Mouse (Mus musculus) midbrain, postnatal 0 days (tissue): ENCODE measurements around the gene Acadm. TPM values are rescaled to one million over a fixed set of nuclear protein-coding genes. Genes with fewer than 3 reads are reported as not detected.

Experiments used
- ATAC-seq: fragments of 200-750 bp; cut with Nextera tagmentation; 2 replicates; pipeline ENCODE4 v1.8.0; 2017; ENCODE audit warnings: moderate number of reproducible peaks, mild to moderate bottlenecking, moderate TSS enrichment, moderate library complexity; ENCODE audit not compliant: low FRiP score
- DNase-seq: peaks from one replicate; pipeline ENCODE4 v3.0.0-alpha.2; 2015; ENCODE audit warnings: low spot score
- H3K27ac ChIP-seq: fragments of 300-500 bp; sonication (generic); 2 replicates; pipeline ENCODE4 v1.5.1; 2014; ENCODE audit warnings: low read depth, mild to moderate bottlenecking, low read length, mixed read lengths
- H3K27me3 ChIP-seq: fragments of 300-500 bp; sonication (generic); 2 replicates; pipeline ENCODE4 v1.6.1; 2014; ENCODE audit warnings: low read length, control low read depth, mixed read lengths; ENCODE audit not compliant: insufficient read depth
- H3K36me3 ChIP-seq: fragments of 300-500 bp; sonication (generic); 2 replicates; pipeline ENCODE4 v1.6.1; 2014; ENCODE audit warnings: low read length, control low read depth, mixed read lengths; ENCODE audit not compliant: insufficient read depth
- H3K4me1 ChIP-seq: fragments of 300-500 bp; sonication (generic); 2 replicates; pipeline ENCODE4 v1.6.1; 2014; ENCODE audit warnings: mild to moderate bottlenecking, control low read depth, antibody characterized with exemption, low read length, mixed read lengths; ENCODE audit not compliant: insufficient read depth
- H3K4me2 ChIP-seq: fragments of 300-500 bp; sonication (generic); 2 replicates; pipeline ENCODE4 v1.6.1; 2014; ENCODE audit warnings: low read depth, mild to moderate bottlenecking, low read length, mixed read lengths; ENCODE audit not compliant: poor library complexity, severe bottlenecking
- H3K4me3 ChIP-seq: fragments of 300-500 bp; sonication (generic); 2 replicates; pipeline ENCODE4 v1.5.1; 2014; ENCODE audit warnings: low read depth, mild to moderate bottlenecking, low read length, moderate library complexity
- H3K9ac ChIP-seq: fragments of 300-500 bp; sonication (generic); replicated peaks from 2 replicates; pipeline ENCODE4 v1.6.1; 2014; ENCODE audit warnings: mild to moderate bottlenecking, low read length, moderate library complexity, mixed read lengths; ENCODE audit not compliant: poor library complexity, severe bottlenecking
- H3K9me3 ChIP-seq: fragments of 300-500 bp; sonication (generic); 2 replicates; pipeline ENCODE4 v1.6.1; 2016; ENCODE audit warnings: low read length, control low read depth
- CTCF ChIP-seq: IDR thresholded peaks from 2 replicates; pipeline ENCODE4 v1.5.1; 2016; ENCODE audit warnings: antibody characterized with exemption, mild to moderate bottlenecking
- whole genome bisulfite sequencing: fragments of 180-500 bp; shearing (Covaris S2); extraction: QIAGEN DNeasy Blood & Tissue Kit; methylation state at CpG from one replicate; pipeline ENCODE4 v1.1.7; 2014; 5-methylcytosine and 5-hydroxymethylcytosine counted together
- polyA plus RNA-seq: library from polyadenylated mRNA; unstranded; fragments of >200 nt; fragmentation: Nextera tagmentation; extraction: Ambion mirVana; gene quantifications from 2 replicates; pipeline ENCODE4 v1.2.1, GENCODE M21; 2015
- total RNA-seq: library from RNA; depleted of rRNA; stranded (reverse); fragments of >200 nt; gene quantifications from 2 replicates; pipeline ENCODE4 v1.2.3, GENCODE M21; 2014

Acadm gene
- total and polyA plus RNA-seq, 2 experiments from 2014 or later, result 44.1 to 58.2 TPM

DNA sequence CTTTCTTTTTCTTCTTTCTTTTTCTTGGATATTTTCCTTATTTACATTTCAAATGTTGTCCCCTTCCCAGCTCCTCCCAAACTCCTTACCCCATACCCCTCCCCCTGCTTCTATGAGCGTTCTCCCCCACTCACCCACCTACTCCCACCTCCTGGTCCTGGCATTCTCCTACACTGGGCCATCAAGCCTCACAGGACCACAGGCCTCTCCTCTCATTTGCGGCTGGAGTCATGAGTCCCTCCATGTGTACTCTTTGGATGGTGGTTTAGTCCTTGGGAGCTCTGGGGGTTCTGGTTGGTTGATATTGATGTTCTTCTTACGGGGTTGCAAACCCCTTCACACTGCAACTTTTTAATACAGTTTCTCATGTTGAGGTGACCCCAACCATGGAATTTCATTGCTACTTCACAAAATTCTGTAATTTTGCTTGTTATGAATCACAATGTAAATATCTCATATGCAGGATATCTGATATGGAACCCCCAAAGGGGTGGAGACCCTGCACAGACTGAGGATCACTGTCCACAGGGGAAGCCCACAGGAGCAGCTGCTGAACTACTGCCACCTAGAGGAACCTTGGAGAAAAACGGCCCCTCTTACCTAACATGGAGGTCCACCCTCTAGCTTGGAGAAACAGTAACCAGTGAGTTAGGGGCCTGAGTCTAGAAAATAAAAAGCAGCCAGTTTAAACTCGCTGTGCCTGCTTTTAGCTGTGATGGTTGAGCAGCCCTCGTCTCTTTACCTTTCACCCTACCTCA is 17.4 kb upstream of the Acadm start:
- Histone ChIP-seq H3K4me3 (no peak overlapping the region), H3K4me1 (no peaks in the 10 kb centered on the region), H3K9ac (no peak overlapping the region), H3K4me2 (no peak overlapping the region), H3K9me3 (no peaks in the 10 kb centered on the region), H3K36me3 (no peaks in the 10 kb centered on the region), H3K27ac (no peak overlapping the region), H3K27me3 (no peaks in the 10 kb centered on the region)
- ATAC-seq (no peak), DNase-seq (peak; percentile 44)
- peak; percentile 65 for TF ChIP-seq CTCF
- WGBS, result 79% methylated on average over 6 of the region's 6 CpGs

DNA sequence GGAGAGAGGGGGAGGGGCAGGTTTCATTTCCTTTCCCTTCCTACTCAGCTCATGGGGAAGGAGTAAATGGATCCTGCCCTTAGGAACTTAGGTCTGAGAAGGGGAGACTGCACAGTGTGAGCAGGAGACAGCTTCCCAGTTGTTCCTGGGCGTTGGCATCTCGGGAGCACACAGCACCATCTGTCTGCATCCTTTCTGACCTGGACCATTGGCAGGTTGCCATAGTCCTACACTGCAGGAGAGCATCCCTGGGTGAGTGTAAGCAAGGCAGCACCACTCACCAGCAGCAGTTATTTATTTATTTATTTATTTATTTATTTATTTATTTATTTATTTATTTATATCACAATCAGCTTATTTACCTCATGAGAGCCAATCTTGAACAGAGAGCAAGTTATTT is 16.5 kb upstream of the Acadm start:
- WGBS, result 66% methylated on average over 2 of the region's 2 CpGs
- no peak for ATAC-seq
- H3K4me2 ChIP-seq, result no peak overlapping the region

DNA sequence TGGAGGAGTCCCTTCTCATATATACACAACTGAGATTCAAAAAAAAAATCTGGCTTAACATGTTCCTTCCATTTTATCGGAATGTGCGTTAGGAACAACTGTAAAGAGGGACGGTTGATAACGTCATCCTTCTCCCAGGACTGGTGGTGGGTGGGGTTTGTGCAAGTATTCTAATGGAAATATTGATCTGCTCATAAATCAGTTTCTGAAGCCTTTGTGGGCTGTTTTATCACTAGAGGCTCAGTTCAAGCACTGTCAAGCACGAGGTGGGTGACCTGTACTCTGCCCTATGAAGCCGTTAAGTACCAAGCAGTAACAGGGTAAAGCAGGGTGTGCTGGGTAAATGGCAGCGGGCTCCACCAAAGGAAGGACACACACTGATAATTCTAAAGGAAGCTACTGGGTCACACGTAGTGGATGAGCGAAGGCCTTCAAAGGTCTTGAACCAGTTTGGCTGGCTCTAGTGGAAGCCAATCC is 15.3 kb upstream of the Acadm start:
- no peak for TF ChIP-seq CTCF
- H3K9ac ChIP-seq, result no peak overlapping the region
- H3K4me1 ChIP-seq, result no peaks in the 10 kb centered on the region
- H3K27ac ChIP-seq, result no peak overlapping the region
- no peaks in the 10 kb centered on the region for H3K36me3 ChIP-seq
- no peaks in the 10 kb centered on the region for H3K27me3 ChIP-seq
- ATAC-seq (no peak), DNase-seq (no peak)
- H3K9me3 ChIP-seq, result no peaks in the 10 kb centered on the region
- 81% methylated on average over 9 of the region's 9 CpGs for WGBS
- H3K4me2 ChIP-seq, result no peak overlapping the region
- H3K4me3 ChIP-seq, result no peak overlapping the region

More for the DNA sequence above, 16.5 kb upstream of the Acadm start:
- Histone ChIP-seq H3K36me3 (no peaks in the 10 kb centered on the region), H3K27ac (no peak overlapping the region), H3K4me3 (no peak overlapping the region), H3K9me3 (no peaks in the 10 kb centered on the region), H3K4me1 (no peaks in the 10 kb centered on the region), H3K9ac (no peak overlapping the region), H3K27me3 (no peaks in the 10 kb centered on the region)
- no peak for DNase-seq
- TF ChIP-seq CTCF, result no peak

GRCm38 (mm10) chr3:153959035-153959730 is 14.8 kb upstream of the Acadm start:
- peak; percentile 54; the same call in 1 of the 2 replicates for ATAC-seq
- TF ChIP-seq CTCF, result peak; percentile 97

DNA sequence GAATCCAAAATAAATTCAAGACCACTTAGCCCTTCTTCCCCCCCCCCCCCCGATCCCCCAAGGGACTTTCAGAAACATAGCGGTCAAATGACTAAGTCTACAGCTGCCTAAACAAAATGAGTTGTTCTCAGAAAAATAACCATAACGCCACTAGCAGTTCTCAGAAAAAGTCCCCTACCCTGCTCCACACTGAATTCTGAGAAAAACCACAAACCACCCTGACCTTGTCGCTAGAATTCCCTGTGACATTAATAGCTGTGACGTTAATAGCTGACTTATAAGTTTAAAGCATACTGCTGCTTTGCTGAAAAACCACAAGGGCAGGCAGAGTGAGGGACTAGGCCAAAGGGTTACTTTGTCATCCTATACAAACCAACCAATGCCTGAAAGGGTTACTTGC is 13.5 kb upstream of the Acadm start:
- Histone ChIP-seq H3K27ac (no peak overlapping the region), H3K4me1 (no peaks in the 10 kb centered on the region), H3K27me3 (no peaks in the 10 kb centered on the region), H3K9me3 (no peaks in the 10 kb centered on the region), H3K4me2 (no peak overlapping the region), H3K4me3 (no peak overlapping the region), H3K9ac (no peak overlapping the region), H3K36me3 (no peaks in the 10 kb centered on the region)
- 88% methylated on average over 5 of the region's 5 CpGs for WGBS
- TF ChIP-seq CTCF, result no peak
- ATAC-seq (no peak), DNase-seq (no peak)

More at GRCm38 (mm10) chr3:153959035-153959730, 14.8 kb upstream of the Acadm start:
- H3K4me1 ChIP-seq, result no peaks in the 10 kb centered on the region
- H3K27ac ChIP-seq, result no peak overlapping the region
- no peak overlapping the region for H3K4me3 ChIP-seq
- no peak overlapping the region for H3K9ac ChIP-seq
- WGBS, result 95% methylated on average over 1 of the region's 1 CpGs
- DNase-seq, result peak; percentile 69
- no peak overlapping the region for H3K4me2 ChIP-seq
- H3K27me3 ChIP-seq, result no peaks in the 10 kb centered on the region
- H3K36me3 ChIP-seq, result no peaks in the 10 kb centered on the region
- H3K9me3 ChIP-seq, result no peaks in the 10 kb centered on the region

- DNase-seq (no peak), ATAC-seq (no peak)
- TF ChIP-seq CTCF, result no peak
- no peaks in the 10 kb centered on the region for H3K36me3 ChIP-seq
- 82% methylated on average over 2 of the region's 2 CpGs for WGBS
- no peaks in the 10 kb centered on the region for H3K27me3 ChIP-seq
- no peak overlapping the region for H3K9ac ChIP-seq
- no peaks in the 10 kb centered on the region for H3K9me3 ChIP-seq
- H3K27ac ChIP-seq, result no peak overlapping the region
- no peak overlapping the region for H3K4me3 ChIP-seq
- no peaks in the 10 kb centered on the region for H3K4me1 ChIP-seq
- no peak overlapping the region for H3K4me2 ChIP-seq
Observed at GRCm38 (mm10) chr3:153948176-153948575, 3.7 kb upstream of the Acadm start.
